Mouse (Mus musculus) lung, adult 18-20 months (tissue): ENCODE data around the gene Sypl.
A peak's percentile ranks its signal among the peaks of the same experiment; 100 is the strongest.

Experiments used
- DNase-seq, 2 experiments: peaks; one replicate each; pipeline ENCODE4 v3.0.0; 2022; ENCODE audit warnings: mixed read lengths in 2 of 2

Gene Sypl

DNA sequence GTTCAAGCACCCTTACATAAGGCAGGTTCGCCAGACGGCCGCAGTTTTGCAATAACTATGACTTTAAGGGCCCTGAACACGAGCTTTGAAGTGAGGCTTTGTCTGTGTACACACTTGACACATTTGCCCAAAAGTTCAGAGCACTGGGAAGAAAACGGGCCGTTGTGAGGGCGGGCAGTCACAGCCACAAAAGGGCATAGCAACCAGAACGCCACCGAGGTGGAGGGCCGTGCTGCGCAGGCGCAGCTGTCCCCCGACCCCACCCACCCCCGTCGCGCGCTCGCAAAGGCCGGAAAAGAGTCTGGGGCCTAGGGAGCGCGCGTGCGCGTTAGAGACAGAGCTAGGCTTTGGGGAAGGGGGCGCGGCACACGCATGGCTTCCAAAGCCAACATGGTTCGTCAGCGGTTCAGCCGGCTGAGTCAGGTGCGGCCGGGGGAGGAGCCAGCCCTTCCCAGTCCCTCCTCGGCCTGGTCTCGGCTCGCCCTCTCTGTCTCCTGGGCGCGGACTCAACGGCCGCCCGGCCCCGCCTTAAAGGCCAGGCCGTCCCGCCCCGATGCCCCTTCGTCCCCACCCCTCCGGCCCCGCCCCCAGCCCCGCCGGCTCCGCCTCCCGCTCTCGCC lies at the start of gene Sypl:
Sypl (plus strand) TSS at position 296 of the 620 bp plus-strand sequence.
- peak; percentile 98 to 99 for DNase-seq

DNA sequence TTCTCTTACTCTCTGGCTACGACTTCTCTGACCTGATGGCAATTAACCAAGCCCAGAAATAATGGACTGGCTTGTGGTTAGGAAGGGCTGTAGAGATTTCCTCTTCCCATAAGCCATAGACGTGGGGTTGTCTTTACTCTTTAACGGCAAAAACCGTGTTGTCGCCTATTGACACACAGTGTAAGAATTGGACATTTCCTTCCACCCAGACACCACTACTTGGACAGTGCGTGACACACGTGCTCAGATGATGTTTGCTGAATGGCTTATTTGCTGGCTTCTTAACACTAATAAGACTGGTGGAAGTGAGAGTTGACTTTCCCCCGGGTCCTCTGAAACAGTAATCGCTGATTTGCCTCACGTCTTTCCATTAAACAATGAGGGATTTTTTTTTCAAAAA lies 44.0 kb upstream of the Sypl start:
- no peak for DNase-seq

- peak; percentile 54 to 62 for DNase-seq
These were observed 43.6 kb upstream of the Sypl start for GRCm38 (mm10) chr12:32910092-32910491.

GRCm38 (mm10) chr12:32910560-32911194 lies 43.0 kb upstream of the Sypl start:
- DNase-seq, result peak in 1 of 2 experiments; percentile 38

DNA sequence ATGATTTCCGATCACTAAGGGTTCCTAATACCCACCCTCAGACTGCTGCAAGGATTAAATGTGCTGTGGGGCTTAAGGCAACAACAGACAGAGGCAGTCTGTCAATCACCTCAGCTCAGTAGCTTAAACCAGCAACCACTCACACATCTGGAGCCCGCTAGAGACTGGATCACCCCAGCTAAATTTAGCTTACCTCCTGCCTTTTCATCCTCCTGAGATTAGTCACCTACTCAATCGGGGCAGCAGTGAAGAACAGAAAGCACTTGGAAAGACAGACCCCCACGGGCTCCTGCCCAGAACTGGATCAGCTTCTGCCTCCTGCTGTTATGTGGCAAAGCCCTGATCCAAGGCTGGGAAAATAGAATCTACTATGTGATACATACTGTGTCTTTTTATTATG lies 42.1 kb upstream of the Sypl start:
- no peak for DNase-seq

- no peak for DNase-seq
These were observed 40.9 kb upstream of the Sypl start for GRCm38 (mm10) chr12:32912772-32913171.

DNA sequence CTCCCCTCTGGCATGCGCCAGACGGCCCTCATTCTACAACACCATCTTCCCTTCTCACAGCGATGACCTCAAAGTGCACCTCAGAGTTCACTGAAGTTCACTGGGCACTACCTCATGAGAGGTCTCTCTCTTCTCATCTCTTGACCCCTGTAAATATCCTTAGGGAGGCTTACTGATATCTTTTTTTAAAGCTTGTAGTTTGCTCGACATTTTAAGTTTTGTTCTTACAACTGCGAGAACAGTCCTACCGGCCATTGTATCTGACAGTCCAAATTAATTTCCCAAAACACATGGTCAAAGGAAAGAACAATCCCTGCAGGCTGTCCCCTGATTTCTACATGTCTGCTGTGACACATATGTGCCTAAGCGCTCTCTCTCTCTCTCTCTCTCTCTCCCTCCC lies 35.0 kb upstream of the Sypl start:
- DNase-seq, result no peak

- DNase-seq, result peak; percentile 46 to 51
These were observed 34.6 kb upstream of the Sypl start for GRCm38 (mm10) chr12:32919091-32919490.

GRCm38 (mm10) chr12:32919527-32919926 lies 34.2 kb upstream of the Sypl start:
- DNase-seq, result no peak

DNA sequence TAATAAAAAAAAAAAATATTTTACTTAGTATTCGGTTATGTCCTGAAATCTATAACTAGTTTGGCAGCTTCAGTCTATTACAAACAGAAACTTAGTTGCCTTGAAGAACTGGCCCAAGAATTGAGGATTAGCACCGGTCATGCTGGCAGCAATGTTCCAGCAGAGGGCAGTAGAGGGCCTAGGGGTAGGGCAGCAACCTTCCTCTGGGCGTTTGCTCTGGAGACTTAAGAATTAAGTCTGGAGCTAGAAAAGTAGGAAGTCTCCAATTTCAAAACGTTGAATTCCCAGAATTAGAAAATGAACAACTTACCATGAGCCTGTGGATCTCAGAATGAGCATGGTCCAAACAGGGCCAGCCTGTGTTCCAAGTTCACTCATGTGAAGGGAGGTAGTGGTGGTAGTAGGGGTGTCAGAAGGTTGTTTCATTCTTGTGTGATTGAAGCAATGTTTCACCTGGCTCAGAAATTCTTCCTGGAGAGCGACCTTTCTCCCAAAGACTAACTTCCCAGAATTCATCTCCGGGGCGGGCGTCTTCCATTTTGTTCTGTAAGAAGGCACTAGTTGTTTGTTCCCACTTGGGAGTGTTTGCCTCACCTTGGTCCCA lies 33.4 kb upstream of the Sypl start:
- DNase-seq, result peak; percentile 81 to 87

DNA sequence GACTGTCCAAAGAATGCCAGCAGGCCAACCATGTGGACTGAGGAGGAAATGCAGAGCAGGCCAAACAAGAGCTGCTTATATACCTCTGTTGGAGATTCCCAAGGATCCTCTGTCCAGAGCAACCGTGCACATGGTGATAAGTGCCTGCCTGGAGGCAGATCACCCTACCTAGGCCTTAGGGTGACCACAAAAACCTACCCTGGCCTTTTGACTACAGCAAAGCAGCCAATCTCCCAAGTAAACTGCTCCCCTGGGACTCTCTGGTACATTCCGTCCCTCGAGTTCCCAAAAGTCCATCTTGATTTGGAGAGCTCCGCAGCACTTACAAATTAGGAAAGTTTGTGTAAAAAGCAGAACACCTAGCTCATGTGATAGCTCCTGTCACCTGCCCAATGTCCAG lies 32.6 kb upstream of the Sypl start:
- DNase-seq, result no peak

DNA sequence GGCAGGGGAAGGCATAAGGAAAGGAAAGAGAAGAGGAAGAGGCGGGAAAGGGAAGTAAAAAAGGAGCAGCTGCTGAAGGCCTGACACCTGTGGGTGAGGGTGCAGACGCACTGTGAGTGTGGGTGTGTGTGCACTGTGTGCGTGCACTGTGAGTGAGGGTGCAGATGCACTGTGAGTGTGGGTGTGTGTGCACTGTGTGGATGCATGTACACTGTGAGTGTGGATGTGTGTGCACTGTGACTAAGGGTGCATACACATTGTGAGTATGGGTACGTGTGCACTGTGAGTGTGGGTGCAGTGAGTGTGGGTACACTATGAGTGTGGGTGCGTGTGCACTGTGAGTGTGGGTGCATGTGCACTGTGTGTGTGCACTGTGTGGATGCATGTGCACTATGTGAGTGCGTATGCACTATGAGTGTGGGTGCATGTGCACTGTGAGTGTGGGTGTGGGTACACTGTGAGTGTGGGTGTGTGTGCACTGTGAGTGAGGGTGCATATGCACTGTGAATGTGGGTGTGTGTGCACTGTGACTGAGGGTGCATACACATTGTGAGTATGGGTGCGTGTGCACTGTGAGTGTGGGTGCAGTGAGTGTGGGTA lies 32.1 kb upstream of the Sypl start:
- no peak for DNase-seq

DNA sequence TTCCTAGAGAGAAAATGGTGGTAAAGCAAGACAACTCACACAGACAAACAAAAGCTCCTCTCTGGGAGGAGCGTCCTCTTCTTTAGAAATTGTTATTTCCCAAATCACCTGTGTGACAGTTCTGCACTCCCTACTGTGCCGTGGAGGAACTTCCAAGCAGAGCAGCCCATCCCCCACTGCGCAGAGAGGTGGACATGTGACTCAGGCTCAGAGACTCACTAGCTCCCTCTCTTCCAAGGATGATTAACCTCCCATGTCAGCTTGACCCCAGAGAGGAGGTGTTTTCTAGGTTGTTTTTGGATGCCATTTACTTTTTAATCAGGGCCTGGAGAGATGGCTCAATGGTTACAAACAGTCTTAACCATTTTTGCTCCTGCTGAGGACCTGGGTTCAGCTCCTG lies 29.4 kb upstream of the Sypl start:
- DNase-seq, result no peak

GRCm38 (mm10) chr12:32926331-32927172 lies 27.1 kb upstream of the Sypl start:
- DNase-seq, result no peak

DNA sequence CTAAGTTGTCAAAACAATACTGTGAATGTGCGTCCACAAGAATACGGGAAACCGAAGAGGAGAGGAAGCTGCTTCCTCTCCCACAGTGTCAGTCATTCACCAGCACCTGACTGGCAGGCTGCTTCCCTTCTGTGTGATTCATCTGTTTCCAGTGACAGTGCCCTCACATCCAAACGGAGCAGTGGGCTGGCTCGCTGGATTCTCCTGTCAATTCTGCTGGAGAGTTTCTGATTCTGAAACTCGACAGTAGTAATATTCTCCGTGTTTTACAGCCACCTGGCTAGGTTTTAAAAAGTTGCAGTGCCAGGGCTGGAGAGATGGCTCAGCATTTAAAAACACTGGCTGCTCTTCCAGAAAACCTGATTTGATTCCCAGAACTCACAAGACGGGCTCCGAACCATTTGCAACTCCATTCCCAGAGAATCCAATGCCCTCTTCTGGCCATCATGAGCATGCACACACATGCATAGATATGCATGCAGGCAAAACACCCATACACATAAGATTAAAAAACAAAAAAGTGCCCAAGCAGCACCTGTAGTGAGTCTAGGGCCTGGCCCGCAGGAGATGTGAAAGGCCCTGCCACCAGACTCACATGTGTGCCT lies 26.4 kb upstream of the Sypl start:
- no peak for DNase-seq

GRCm38 (mm10) chr12:32928180-32928579 lies 25.5 kb upstream of the Sypl start:
- DNase-seq, result no peak

GRCm38 (mm10) chr12:32929831-32930513 lies 23.7 kb upstream of the Sypl start:
- DNase-seq, result peak in 1 of 2 experiments; percentile 33

DNA sequence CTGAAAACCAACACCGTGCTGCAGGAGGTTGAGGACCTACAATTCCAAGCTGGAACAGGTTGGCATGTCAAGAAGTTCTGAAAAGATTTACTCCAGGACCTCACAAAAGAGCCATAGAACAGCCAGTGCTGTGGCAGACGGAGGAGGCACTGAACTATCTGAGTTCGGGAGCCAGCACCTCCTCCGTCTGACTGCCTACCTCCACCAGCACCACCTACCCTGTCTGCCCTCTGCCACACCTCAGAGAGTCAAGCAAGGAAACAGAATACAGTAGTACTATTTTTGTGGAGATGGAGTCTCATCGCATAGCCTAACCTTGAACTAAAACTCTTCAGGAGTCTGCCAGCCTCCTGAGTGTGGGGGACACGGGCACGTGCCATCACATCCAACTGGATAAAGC lies 23.1 kb upstream of the Sypl start:
- no peak for DNase-seq

DNA sequence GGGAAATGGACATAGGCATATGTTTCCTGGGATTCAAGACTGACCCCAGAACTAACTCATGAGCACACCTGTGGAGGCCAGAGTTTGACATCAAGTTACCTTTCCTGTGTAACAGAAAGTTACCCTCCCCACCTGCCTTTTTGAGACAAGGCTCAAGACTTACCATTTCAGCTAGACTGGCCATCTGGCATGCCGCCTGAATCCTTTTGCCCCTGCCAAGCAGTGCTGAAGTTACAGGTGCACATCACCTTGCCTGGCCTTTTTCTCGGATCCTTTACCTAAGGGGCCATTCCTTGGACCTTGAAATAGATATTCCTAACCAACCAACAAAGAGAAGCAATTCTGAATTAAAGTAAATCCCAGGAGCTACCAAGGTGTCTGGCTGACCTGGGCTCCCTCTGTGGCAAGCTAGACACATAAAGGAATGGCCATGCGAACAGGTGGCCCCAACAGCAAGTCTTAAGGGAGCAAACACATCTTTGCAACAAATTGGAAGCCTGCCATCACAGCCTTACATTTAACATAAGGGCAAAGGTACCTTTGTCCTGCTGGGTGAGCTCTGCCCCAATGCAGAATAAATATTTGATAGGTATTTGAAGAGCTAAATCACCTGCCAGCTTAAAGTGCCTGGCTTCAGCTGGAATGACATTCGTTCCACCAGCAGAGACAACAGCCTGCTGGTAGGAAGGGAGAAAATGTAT lies 17.3 kb upstream of the Sypl start:
- DNase-seq, result no peak

- no peak for DNase-seq
These were observed 12.6 kb upstream of the Sypl start for GRCm38 (mm10) chr12:32941141-32941540.

- peak; percentile 25 to 63 for DNase-seq
These were observed 10.3 kb upstream of the Sypl start for GRCm38 (mm10) chr12:32943347-32943746.
